Mouse (Mus musculus): ENCODE data around the gene Tecpr2. TPM values are rescaled to one million over a fixed set of nuclear protein-coding genes. Genes with fewer than 3 reads are reported as not detected.
A peak's percentile ranks its signal among the peaks of the same experiment; 100 is the strongest.

Gene Tecpr2
- total and polyA plus RNA-seq, 3 experiments = 2.8 to 7.5 (median 3.1) TPM

DNA sequence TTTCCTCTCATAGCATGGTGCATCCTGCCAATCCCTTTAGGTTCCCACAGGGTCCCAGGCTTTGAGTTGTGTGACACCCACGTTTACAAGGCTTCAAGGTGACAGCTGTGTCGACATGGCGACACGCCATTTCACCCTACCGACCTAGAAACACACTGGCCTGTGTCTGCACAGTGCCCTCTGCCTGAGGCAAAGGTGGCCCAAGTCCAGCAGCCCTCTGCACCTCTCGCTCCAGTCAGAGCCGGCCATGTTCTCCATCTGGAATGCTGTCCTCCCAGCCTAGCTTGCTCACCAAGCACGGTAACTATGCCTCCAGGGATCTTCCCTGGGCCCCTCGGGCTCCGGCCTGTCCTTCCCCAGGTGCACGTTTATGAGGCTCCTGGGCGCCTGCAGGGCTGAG, 103.7 kb downstream of the Tecpr2 start:
- H3K9me3 ChIP-seq (replicated peaks; ENCODE audit: low read length) = peaks cover 2% of the 10 kb centered on the region
- H3K4me3 ChIP-seq (replicated peaks in 1 of 3; ENCODE audit: low read depth in 2 of 3, low read length in 2 of 3, poor library complexity in 1 of 3) = peak overlapping the region in 1 of 3 experiments; percentile 57
- no peaks in the 10 kb centered on the region for H3K79me2 ChIP-seq (replicated peaks; ENCODE audit: control insufficient read depth, extremely low read depth, insufficient read depth, poor library complexity, severe bottlenecking)
- no peak for DNase-seq (ENCODE audit: extremely low read depth)
- H3K4me2 ChIP-seq (ENCODE audit: insufficient read depth, low read depth, poor library complexity, severe bottlenecking) = no peak overlapping the region
- H3K9ac ChIP-seq (ENCODE audit: insufficient read depth, low read depth) = no peak overlapping the region
- H3K27ac ChIP-seq (ENCODE audit: insufficient read depth, low read depth) = no peak overlapping the region
- peaks cover 3 to 11% of the 10 kb centered on the region in 2 experiments for H3K4me1 ChIP-seq (ENCODE audit: control insufficient read depth in 1 of 2, insufficient read depth in 2 of 2)
- TF ChIP-seq JUN (IDR thresholded peaks at IDR 0.05; ENCODE audit: insufficient read depth, low read depth, low read length) = no peak
- TF ChIP-seq RAD21 (IDR thresholded peaks at IDR 0.05; ENCODE audit: low read depth, low read length) = no peak
- no peak for TF ChIP-seq ZNF384 (IDR thresholded peaks at IDR 0.05; ENCODE audit: low read depth, low read length)
- no peak for TF ChIP-seq ZKSCAN1 (IDR thresholded peaks at IDR 0.05; ENCODE audit: borderline replicate concordance, low read depth, low read length)
- TF ChIP-seq KAT2A (IDR thresholded peaks at IDR 0.05; ENCODE audit: insufficient replicate concordance, low read length) = no peak
- TF ChIP-seq EP300 (IDR thresholded peaks at IDR 0.05; ENCODE audit: low read length) = no peak
- dilution Hi-C loops (cut with MboI; ENCODE audit: extremely low pct_ligation_motif_present, extremely low pct_unique_long_range_greater_than_20kb, low sequenced_read_pairs) = no loop called here
- in situ Hi-C loops (cut with MboI; ENCODE audit: low pct_ligation_motif_present, low pct_unique_long_range_greater_than_20kb, low sequenced_read_pairs) = loop anchor here (5.0 kb wide), 1 partner anchor 55 kb away; no protein-coding TSS in a partner anchor
- H3K36me3 ChIP-seq (replicated peaks in 1 of 2; ENCODE audit: control insufficient read depth in 1 of 2, insufficient read depth in 1 of 2, low read length in 1 of 2) = no peaks in the 10 kb centered on the region
- H3K27me3 ChIP-seq (replicated peaks) = no peaks in the 10 kb centered on the region

DNA sequence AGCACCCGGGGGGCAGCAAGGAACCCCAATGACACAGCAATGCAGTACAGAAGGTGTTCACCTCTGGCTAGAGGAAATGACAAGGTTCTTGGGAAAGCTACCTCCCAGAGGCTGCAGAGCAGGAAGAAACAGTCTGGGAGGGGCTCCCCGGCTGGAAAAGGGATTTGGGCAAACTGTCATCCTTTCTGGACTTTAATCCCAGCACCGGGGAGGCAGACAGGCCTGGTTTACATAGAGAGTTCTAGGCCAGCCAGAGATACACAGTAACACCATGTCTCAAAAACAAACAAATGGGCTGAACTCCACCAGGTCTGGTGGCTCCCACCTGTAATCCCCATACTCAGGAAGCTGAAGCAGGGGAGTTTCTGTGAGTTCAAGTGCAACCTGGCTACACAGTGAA, 104.2 kb downstream of the Tecpr2 start:
- H3K4me2 ChIP-seq (ENCODE audit: insufficient read depth, low read depth, poor library complexity, severe bottlenecking) = no peak overlapping the region
- TF ChIP-seq HCFC1 (IDR thresholded peaks at IDR 0.05; ENCODE audit: low read depth, low read length) (no peak), KAT2A (IDR thresholded peaks at IDR 0.05; ENCODE audit: insufficient replicate concordance, low read length) (no peak), BHLHE40 (IDR thresholded peaks at IDR 0.05; ENCODE audit: low read depth, low read length) (no peak), POLR2AphosphoS2 (IDR thresholded peaks at IDR 0.05; ENCODE audit: low read depth, low read length) (no peak), PAX5 (IDR thresholded peaks at IDR 0.05; ENCODE audit: low read length) (no peak)
- no peak overlapping the region for H3K9ac ChIP-seq (ENCODE audit: insufficient read depth, low read depth)
- H3K9me3 ChIP-seq (replicated peaks; ENCODE audit: low read length) = peaks cover 6% of the 10 kb centered on the region
- in situ Hi-C loops (cut with MboI; ENCODE audit: low pct_ligation_motif_present, low pct_unique_long_range_greater_than_20kb, low sequenced_read_pairs) (loop anchor here (5.0 kb wide), 1 partner anchor 56 kb away; no protein-coding TSS in a partner anchor), dilution Hi-C loops (cut with MboI; ENCODE audit: extremely low pct_ligation_motif_present, extremely low pct_unique_long_range_greater_than_20kb, low sequenced_read_pairs) (no loop called here)
- no peaks in the 10 kb centered on the region for H3K79me2 ChIP-seq (replicated peaks; ENCODE audit: control insufficient read depth, extremely low read depth, insufficient read depth, poor library complexity, severe bottlenecking)
- H3K36me3 ChIP-seq (replicated peaks in 1 of 2; ENCODE audit: control insufficient read depth in 1 of 2, insufficient read depth in 1 of 2, low read length in 1 of 2) = no peaks in the 10 kb centered on the region
- H3K27me3 ChIP-seq (replicated peaks) = no peaks in the 10 kb centered on the region
- DNase-seq (ENCODE audit: extremely low read depth) = no peak
- no peak overlapping the region for H3K27ac ChIP-seq (ENCODE audit: insufficient read depth, low read depth)
- no peak overlapping the region for H3K4me3 ChIP-seq (replicated peaks in 1 of 3; ENCODE audit: low read depth in 2 of 3, low read length in 2 of 3, poor library complexity in 1 of 3)
- peaks cover 3 to 11% of the 10 kb centered on the region in 2 experiments for H3K4me1 ChIP-seq (ENCODE audit: control insufficient read depth in 1 of 2, insufficient read depth in 2 of 2)

DNA sequence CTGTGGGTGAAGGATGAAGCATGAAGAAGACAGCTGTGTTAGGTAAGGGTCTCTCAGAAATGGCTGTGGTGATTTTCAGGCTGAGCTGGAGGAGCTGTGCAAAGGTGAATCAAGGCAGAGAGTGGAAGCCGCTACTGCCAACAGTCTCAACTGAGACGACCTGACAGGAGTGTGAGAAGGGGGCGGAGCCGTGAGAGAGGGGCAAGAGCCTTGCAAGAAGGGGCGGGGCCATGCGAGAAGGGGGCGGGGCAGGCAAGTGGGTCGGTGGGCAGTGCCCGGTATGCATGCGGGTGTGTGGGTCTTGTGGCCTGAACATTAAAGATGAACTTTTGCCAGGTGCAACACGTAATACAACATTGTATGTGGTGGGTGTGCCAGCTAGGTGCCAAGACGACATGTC, 105.6 kb downstream of the Tecpr2 start:
- in situ Hi-C loops (cut with MboI; ENCODE audit: low pct_ligation_motif_present, low pct_unique_long_range_greater_than_20kb, low sequenced_read_pairs) = loop anchor here (5.0 kb wide), 1 partner anchor 57 kb away; no protein-coding TSS in a partner anchor

More for the DNA sequence above, 105.6 kb downstream of the Tecpr2 start:
- H3K4me2 ChIP-seq (ENCODE audit: insufficient read depth, low read depth, poor library complexity, severe bottlenecking) = no peak overlapping the region
- H3K27me3 ChIP-seq (replicated peaks) = no peaks in the 10 kb centered on the region
- H3K4me3 ChIP-seq (replicated peaks in 1 of 3; ENCODE audit: low read depth in 2 of 3, low read length in 2 of 3, poor library complexity in 1 of 3) = no peak overlapping the region
- H3K27ac ChIP-seq (ENCODE audit: insufficient read depth, low read depth) = no peak overlapping the region
- peaks cover 3 to 11% of the 10 kb centered on the region in 2 experiments for H3K4me1 ChIP-seq (ENCODE audit: control insufficient read depth in 1 of 2, insufficient read depth in 2 of 2)
- TF ChIP-seq USF1 (IDR thresholded peaks at IDR 0.05; ENCODE audit: low read depth, low read length) = no peak
- no peak for TF ChIP-seq HCFC1 (IDR thresholded peaks at IDR 0.05; ENCODE audit: low read depth, low read length)
- TF ChIP-seq POLR2AphosphoS2 (IDR thresholded peaks at IDR 0.05; ENCODE audit: low read depth, low read length) = no peak
- TF ChIP-seq CHD2 (IDR thresholded peaks at IDR 0.05; ENCODE audit: low read length) = no peak
- no peak for TF ChIP-seq SMC3 (IDR thresholded peaks at IDR 0.05; ENCODE audit: low read depth, low read length)
- no peak for TF ChIP-seq SIN3A (IDR thresholded peaks at IDR 0.05; ENCODE audit: low read length)
- TF ChIP-seq KAT2A (IDR thresholded peaks at IDR 0.05; ENCODE audit: insufficient replicate concordance, low read length) = no peak
- no peak for TF ChIP-seq ZC3H11A (IDR thresholded peaks at IDR 0.05; ENCODE audit: low read depth, low read length)
- no peak for TF ChIP-seq ETS1 (conservative IDR thresholded peaks at IDR 0.05; ENCODE audit: low read depth, low read length)
- TF ChIP-seq GABPA (IDR thresholded peaks at IDR 0.05; ENCODE audit: insufficient replicate concordance, low read depth, low read length) = no peak
- TF ChIP-seq MAX (IDR thresholded peaks at IDR 0.05; ENCODE audit: low read length) = no peak
- TF ChIP-seq NELFE (IDR thresholded peaks at IDR 0.05; ENCODE audit: low read depth, low read length) = no peak
- dilution Hi-C loops (cut with MboI; ENCODE audit: extremely low pct_ligation_motif_present, extremely low pct_unique_long_range_greater_than_20kb, low sequenced_read_pairs) = no loop called here
- DNase-seq (ENCODE audit: extremely low read depth) = no peak
- H3K9ac ChIP-seq (ENCODE audit: insufficient read depth, low read depth) = no peak overlapping the region
- no peaks in the 10 kb centered on the region for H3K79me2 ChIP-seq (replicated peaks; ENCODE audit: control insufficient read depth, extremely low read depth, insufficient read depth, poor library complexity, severe bottlenecking)
- H3K9me3 ChIP-seq (replicated peaks; ENCODE audit: low read length) = peaks cover 12% of the 10 kb centered on the region
- no peaks in the 10 kb centered on the region for H3K36me3 ChIP-seq (replicated peaks in 1 of 2; ENCODE audit: control insufficient read depth in 1 of 2, insufficient read depth in 1 of 2, low read length in 1 of 2)

Data from CH12.LX (cell line).